Mouse (Mus musculus) ES-E14 (cell line): ENCODE measurements at regions not wholly inside any gene's neighbourhood (a gene's known extent, or its start where the extent isn't known, plus 50 kb on each side); places are given as distances from the start of the nearest gene placed in this dataset.

Source experiments
- CHD2 ChIP-seq: IDR thresholded peaks from 2 replicates; pipeline ENCODE4 v1.6.1; 2014; ENCODE audit warnings: mild to moderate bottlenecking, low read depth, low read length, inconsistent platforms
- HCFC1 ChIP-seq: IDR thresholded peaks from 2 replicates; pipeline ENCODE4 v1.6.1; 2012; ENCODE audit warnings: low read length, inconsistent platforms, borderline replicate concordance; ENCODE audit not compliant: insufficient read depth
- MAFK ChIP-seq: IDR thresholded peaks from 2 replicates; pipeline ENCODE4 v1.6.1; 2014; ENCODE audit warnings: mild to moderate bottlenecking, low read depth, low read length, inconsistent platforms; ENCODE audit not compliant: insufficient read depth
- ZC3H11A ChIP-seq: IDR thresholded peaks from 2 replicates; pipeline ENCODE4 v1.6.1; 2012; ENCODE audit warnings: low read depth, mild to moderate bottlenecking, inconsistent platforms, low read length, borderline replicate concordance
- ZNF384 ChIP-seq: IDR thresholded peaks from 2 replicates; pipeline ENCODE4 v1.6.1; 2012; ENCODE audit warnings: low read depth, low read length, inconsistent platforms

GRCm38 (mm10) chr7:136129721-136130123, 413.6 kb upstream of the Mki67 start:
- no peak for TF ChIP-seq ZNF384
- TF ChIP-seq CHD2, result no peak
- TF ChIP-seq ZC3H11A, result no peak
- no peak for TF ChIP-seq HCFC1
- no peak for TF ChIP-seq MAFK
